Mouse (Mus musculus): ENCODE results near the gene Vapb. TPM values are rescaled to one million over a fixed set of nuclear protein-coding genes. Genes with fewer than 3 reads are reported as not detected.

Gene Vapb
- polyA plus RNA-seq, 1 experiment from 2014 or later = 15.1 TPM

- 0 out of 2 replicates have a peak overlapping the region, but pooled peaks have one; percentile 2 for H3K27ac ChIP-seq (replicated peaks)
- 0 out of 2 replicates have a peak overlapping the region, but pooled peaks have one; percentile 0 for H3K9ac ChIP-seq
- no peak overlapping the region for H3K4me2 ChIP-seq
- peaks cover 8% of the 10 kb centered on the region; the same call in 1 of the 2 replicates for H3K9me3 ChIP-seq
- 62% methylated on average over 9 of the region's 9 CpGs for WGBS
- H3K4me3 ChIP-seq = no peak overlapping the region
- peaks cover 49% of the 10 kb centered on the region for H3K4me1 ChIP-seq (replicated peaks)
- no peaks in the 10 kb centered on the region for H3K27me3 ChIP-seq
- ATAC-seq (ENCODE audit: low read depth) = no peak
- peaks cover 16% of the 10 kb centered on the region; the same call in 1 of the 2 replicates for H3K36me3 ChIP-seq
These were observed 5.4 kb downstream of the Vapb start for GRCm38 (mm10) chr2:173742744-173743143.

- 89% methylated on average over 7 of the region's 7 CpGs for WGBS
- no peak for ATAC-seq (ENCODE audit: low read depth)
These were observed 6.9 kb downstream of the Vapb start for GRCm38 (mm10) chr2:173744070-173744815.

GRCm38 (mm10) chr2:173748961-173749659 lies 11.8 kb downstream of the Vapb start:
- H3K4me1 ChIP-seq (replicated peaks) = no peaks in the 10 kb centered on the region
- no peak overlapping the region for H3K27ac ChIP-seq (replicated peaks)
- no peak for ATAC-seq (ENCODE audit: low read depth)
- no peak overlapping the region for H3K4me2 ChIP-seq
- no peak overlapping the region for H3K4me3 ChIP-seq
- no peaks in the 10 kb centered on the region for H3K27me3 ChIP-seq
- no peak overlapping the region for H3K9ac ChIP-seq
- peaks cover 9% of the 10 kb centered on the region; the same call in 1 of the 2 replicates for H3K36me3 ChIP-seq
- 97% methylated on average over 2 of the region's 2 CpGs for WGBS
- H3K9me3 ChIP-seq = peaks cover 8% of the 10 kb centered on the region; the same call in 1 of the 2 replicates

More at GRCm38 (mm10) chr2:173744070-173744815, 6.9 kb downstream of the Vapb start:
- Histone ChIP-seq H3K27ac (replicated peaks) (no peak overlapping the region), H3K4me1 (replicated peaks) (peaks cover 37% of the 10 kb centered on the region), H3K4me2 (no peak overlapping the region), H3K9ac (no peak overlapping the region), H3K36me3 (peaks cover 10% of the 10 kb centered on the region; the same call in 1 of the 2 replicates), H3K4me3 (no peak overlapping the region), H3K27me3 (no peaks in the 10 kb centered on the region), H3K9me3 (peaks cover 8% of the 10 kb centered on the region; the same call in 1 of the 2 replicates)

- Histone ChIP-seq H3K36me3 (no peaks in the 10 kb centered on the region), H3K27ac (replicated peaks) (peak overlapping the region; percentile 71), H3K9ac (no peak overlapping the region), H3K9me3 (no peaks in the 10 kb centered on the region), H3K4me2 (no peak overlapping the region), H3K27me3 (no peaks in the 10 kb centered on the region), H3K4me1 (replicated peaks) (peaks cover 46% of the 10 kb centered on the region), H3K4me3 (no peak overlapping the region)
- 15% methylated on average over 8 of the region's 8 CpGs for WGBS
- ATAC-seq (ENCODE audit: low read depth) = peak; percentile 70
These were observed 18.3 kb downstream of the Vapb start for GRCm38 (mm10) chr2:173755433-173756144.

GRCm38 (mm10) chr2:173757624-173758155 lies 20.4 kb downstream of the Vapb start:
- Histone ChIP-seq H3K27ac (replicated peaks) (0 out of 2 replicates have a peak overlapping the region, but pooled peaks have one; percentile 4), H3K36me3 (0 out of 2 replicates have a peak, but pooled peaks cover under 1% of the 10 kb centered on the region), H3K9ac (no peak overlapping the region), H3K4me3 (no peak overlapping the region), H3K4me2 (no peak overlapping the region), H3K4me1 (replicated peaks) (peaks cover 53% of the 10 kb centered on the region), H3K27me3 (no peaks in the 10 kb centered on the region), H3K9me3 (no peaks in the 10 kb centered on the region)
- 75% methylated on average over 8 of the region's 8 CpGs for WGBS
- ATAC-seq (ENCODE audit: low read depth) = no peak

- 90% methylated on average over 6 of the region's 6 CpGs for WGBS
- Histone ChIP-seq H3K4me2 (no peak overlapping the region), H3K9ac (no peak overlapping the region), H3K27ac (replicated peaks) (no peak overlapping the region), H3K36me3 (0 out of 2 replicates have a peak, but pooled peaks cover 4% of the 10 kb centered on the region), H3K4me1 (replicated peaks) (peaks cover 71% of the 10 kb centered on the region), H3K4me3 (no peak overlapping the region), H3K27me3 (no peaks in the 10 kb centered on the region), H3K9me3 (no peaks in the 10 kb centered on the region)
- no peak for ATAC-seq (ENCODE audit: low read depth)
These were observed 23.3 kb downstream of the Vapb start for GRCm38 (mm10) chr2:173760607-173761006.

GRCm38 (mm10) chr2:173764629-173765028 lies 27.3 kb downstream of the Vapb start:
- no peak overlapping the region for H3K4me2 ChIP-seq
- peak overlapping the region; percentile 74 for H3K27ac ChIP-seq (replicated peaks)
- H3K9ac ChIP-seq = 0 out of 2 replicates have a peak overlapping the region, but pooled peaks have one; percentile 27
- H3K36me3 ChIP-seq = 0 out of 2 replicates have a peak, but pooled peaks cover 12% of the 10 kb centered on the region
- WGBS = 33% methylated on average over 3 of the region's 3 CpGs
- ATAC-seq (ENCODE audit: low read depth) = peak; percentile 32
- H3K4me1 ChIP-seq (replicated peaks) = peaks cover 85% of the 10 kb centered on the region
- no peak overlapping the region for H3K4me3 ChIP-seq
- H3K27me3 ChIP-seq = no peaks in the 10 kb centered on the region
- H3K9me3 ChIP-seq = no peaks in the 10 kb centered on the region

GRCm38 (mm10) chr2:173767959-173768595 lies 30.8 kb downstream of the Vapb start:
- Histone ChIP-seq H3K4me2 (no peak overlapping the region), H3K9ac (0 out of 2 replicates have a peak overlapping the region, but pooled peaks have one; percentile 17), H3K36me3 (0 out of 2 replicates have a peak, but pooled peaks cover 13% of the 10 kb centered on the region), H3K4me1 (replicated peaks) (peaks cover 90% of the 10 kb centered on the region), H3K27me3 (no peaks in the 10 kb centered on the region), H3K4me3 (no peak overlapping the region), H3K27ac (replicated peaks) (peak overlapping the region; percentile 76), H3K9me3 (no peaks in the 10 kb centered on the region)
- no peak for ATAC-seq (ENCODE audit: low read depth)
- WGBS = 38% methylated on average over 8 of the region's 8 CpGs

GRCm38 (mm10) chr2:173769183-173769582 lies 31.9 kb downstream of the Vapb start:
- 0 out of 2 replicates have a peak, but pooled peaks cover 13% of the 10 kb centered on the region for H3K36me3 ChIP-seq
- peak overlapping the region; percentile 62 for H3K27ac ChIP-seq (replicated peaks)
- peaks cover 84% of the 10 kb centered on the region for H3K4me1 ChIP-seq (replicated peaks)
- WGBS = 66% methylated on average over 10 of the region's 10 CpGs
- H3K9me3 ChIP-seq = no peaks in the 10 kb centered on the region
- no peak for ATAC-seq (ENCODE audit: low read depth)
- H3K4me2 ChIP-seq = no peak overlapping the region
- no peak overlapping the region for H3K4me3 ChIP-seq
- H3K9ac ChIP-seq = no peak overlapping the region
- H3K27me3 ChIP-seq = no peaks in the 10 kb centered on the region

GRCm38 (mm10) chr2:173770620-173771019 lies 33.3 kb downstream of the Vapb start:
- H3K4me2 ChIP-seq = no peak overlapping the region
- 62% methylated on average over 5 of the region's 5 CpGs for WGBS
- H3K36me3 ChIP-seq = 0 out of 2 replicates have a peak, but pooled peaks cover 13% of the 10 kb centered on the region
- no peaks in the 10 kb centered on the region for H3K27me3 ChIP-seq
- ATAC-seq (ENCODE audit: low read depth) = no peak
- H3K4me1 ChIP-seq (replicated peaks) = peaks cover 83% of the 10 kb centered on the region
- no peaks in the 10 kb centered on the region for H3K9me3 ChIP-seq
- no peak overlapping the region for H3K4me3 ChIP-seq
- H3K27ac ChIP-seq (replicated peaks) = peak overlapping the region; percentile 76
- H3K9ac ChIP-seq = no peak overlapping the region

- H3K36me3 ChIP-seq = 0 out of 2 replicates have a peak, but pooled peaks cover 8% of the 10 kb centered on the region
- H3K27ac ChIP-seq (replicated peaks) = peak overlapping the region; percentile 59; the same call in 1 of the 2 replicates
- no peaks in the 10 kb centered on the region for H3K27me3 ChIP-seq
- 21% methylated on average over 8 of the region's 8 CpGs for WGBS
- H3K4me1 ChIP-seq (replicated peaks) = peaks cover 83% of the 10 kb centered on the region
- H3K9ac ChIP-seq = no peak overlapping the region
- ATAC-seq (ENCODE audit: low read depth) = no peak
- H3K9me3 ChIP-seq = no peaks in the 10 kb centered on the region
- no peak overlapping the region for H3K4me2 ChIP-seq
- H3K4me3 ChIP-seq = no peak overlapping the region
These were observed 34.4 kb downstream of the Vapb start for GRCm38 (mm10) chr2:173771706-173772105.

All from neural tube, embryonic 13.5 days (tissue).